Mouse (Mus musculus) hindbrain, postnatal 0 days (tissue): ENCODE data around the gene Pawr. TPM values are rescaled to one million over a fixed set of nuclear protein-coding genes. Genes with fewer than 3 reads are reported as not detected.
"Not testable (repeated sequence)": the region's sequence is repeated elsewhere in the genome, so short reads cannot be mapped to it uniquely, and the experiment has no call there.

Experiments
- ATAC-seq: fragments of 200-750 bp; cut with Nextera tagmentation; 2 replicates; pipeline ENCODE4 v1.8.0; 2017; ENCODE audit warnings: mild to moderate bottlenecking, moderate TSS enrichment, moderate library complexity
- DNase-seq: peaks from one replicate; pipeline ENCODE4 v3.0.0-alpha.2; 2015; ENCODE audit warnings: low spot score
- H3K27ac ChIP-seq: fragments of 300-500 bp; sonication (generic); 2 replicates; pipeline ENCODE4 v1.5.1; 2014; ENCODE audit warnings: mild to moderate bottlenecking
- H3K27me3 ChIP-seq: fragments of 300-500 bp; sonication (generic); 2 replicates; pipeline ENCODE4 v1.6.1; 2014; ENCODE audit warnings: low read length, mixed read lengths; ENCODE audit not compliant: insufficient read depth
- H3K36me3 ChIP-seq: fragments of 300-500 bp; sonication (generic); 2 replicates; pipeline ENCODE4 v1.6.1; 2014; ENCODE audit warnings: low read length, mixed read lengths; ENCODE audit not compliant: insufficient read depth
- H3K4me1 ChIP-seq: fragments of 300-500 bp; sonication (generic); 2 replicates; pipeline ENCODE4 v1.6.1; 2014; ENCODE audit warnings: antibody characterized with exemption, low read length, mixed read lengths; ENCODE audit not compliant: insufficient read depth
- H3K4me2 ChIP-seq: fragments of 300-500 bp; sonication (generic); 2 replicates; pipeline ENCODE4 v1.6.1; 2014; ENCODE audit warnings: low read depth, mild to moderate bottlenecking, low read length, moderate library complexity, mixed read lengths
- H3K4me3 ChIP-seq: fragments of 300-500 bp; sonication (generic); 2 replicates; pipeline ENCODE4 v1.5.1; 2014; ENCODE audit warnings: low read length
- H3K9ac ChIP-seq: fragments of 300-500 bp; sonication (generic); replicated peaks from 2 replicates; pipeline ENCODE4 v1.6.1; 2014; ENCODE audit warnings: mild to moderate bottlenecking, low read length, moderate library complexity, mixed read lengths
- H3K9me3 ChIP-seq: fragments of 300-500 bp; sonication (generic); 2 replicates; pipeline ENCODE4 v1.6.1; 2016; ENCODE audit warnings: low read length, mixed read lengths
- CTCF ChIP-seq: IDR thresholded peaks from 2 replicates; pipeline ENCODE4 v1.5.1; 2016; ENCODE audit warnings: antibody characterized with exemption, control low read depth, low read depth
- WGBS: fragments of 180-500 bp; shearing (Covaris S2); extraction: QIAGEN DNeasy Blood & Tissue Kit; methylation state at CpG from one replicate; pipeline ENCODE4 v1.1.7; 2014; 5-methylcytosine and 5-hydroxymethylcytosine counted together
- polyA plus RNA-seq: library from polyadenylated mRNA; unstranded; fragments of >200 nt; fragmentation: Nextera tagmentation; extraction: Ambion mirVana; gene quantifications from 2 replicates; pipeline ENCODE4 v1.2.1, GENCODE M21; 2015
- total RNA-seq: library from RNA; depleted of rRNA; stranded (reverse); fragments of >200 nt; gene quantifications from 2 replicates; pipeline ENCODE4 v1.2.3, GENCODE M21; 2014

Gene Pawr
- total and polyA plus RNA-seq, 2 experiments from 2014 or later, result 3.0 to 4.7 TPM

DNA sequence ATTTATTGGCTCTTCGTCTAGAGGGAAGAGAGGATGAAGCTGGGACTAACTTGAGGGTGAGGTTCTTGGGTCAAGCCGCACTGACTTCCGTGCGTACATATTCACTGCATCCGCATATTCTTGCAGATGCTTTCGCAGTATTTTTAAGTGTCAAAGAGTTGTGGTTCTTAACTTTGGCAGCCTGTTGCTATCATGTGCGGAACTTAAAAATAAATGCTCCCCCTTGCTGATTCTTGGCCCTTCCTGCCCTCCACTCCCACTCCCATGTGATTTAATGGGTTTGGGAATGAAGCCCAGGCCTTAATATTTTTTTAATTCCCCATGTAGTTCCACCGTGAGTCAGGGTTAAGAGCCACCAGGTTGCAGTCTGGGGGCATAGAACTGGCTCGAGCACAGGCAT is 4.7 kb downstream of the Pawr start:
- DNase-seq, result no peak
- Histone ChIP-seq H3K36me3 (no peaks in the 10 kb centered on the region), H3K4me3 (no peak overlapping the region), H3K9ac (no peak overlapping the region), H3K4me2 (no peak overlapping the region), H3K4me1 (no peaks in the 10 kb centered on the region; the same call in 1 of the 2 replicates), H3K27ac (no peak overlapping the region), H3K9me3 (no peaks in the 10 kb centered on the region), H3K27me3 (no peaks in the 10 kb centered on the region)
- no peak for ATAC-seq
- WGBS, result 80% methylated on average over 9 of the region's 9 CpGs
- TF ChIP-seq CTCF, result no peak

DNA sequence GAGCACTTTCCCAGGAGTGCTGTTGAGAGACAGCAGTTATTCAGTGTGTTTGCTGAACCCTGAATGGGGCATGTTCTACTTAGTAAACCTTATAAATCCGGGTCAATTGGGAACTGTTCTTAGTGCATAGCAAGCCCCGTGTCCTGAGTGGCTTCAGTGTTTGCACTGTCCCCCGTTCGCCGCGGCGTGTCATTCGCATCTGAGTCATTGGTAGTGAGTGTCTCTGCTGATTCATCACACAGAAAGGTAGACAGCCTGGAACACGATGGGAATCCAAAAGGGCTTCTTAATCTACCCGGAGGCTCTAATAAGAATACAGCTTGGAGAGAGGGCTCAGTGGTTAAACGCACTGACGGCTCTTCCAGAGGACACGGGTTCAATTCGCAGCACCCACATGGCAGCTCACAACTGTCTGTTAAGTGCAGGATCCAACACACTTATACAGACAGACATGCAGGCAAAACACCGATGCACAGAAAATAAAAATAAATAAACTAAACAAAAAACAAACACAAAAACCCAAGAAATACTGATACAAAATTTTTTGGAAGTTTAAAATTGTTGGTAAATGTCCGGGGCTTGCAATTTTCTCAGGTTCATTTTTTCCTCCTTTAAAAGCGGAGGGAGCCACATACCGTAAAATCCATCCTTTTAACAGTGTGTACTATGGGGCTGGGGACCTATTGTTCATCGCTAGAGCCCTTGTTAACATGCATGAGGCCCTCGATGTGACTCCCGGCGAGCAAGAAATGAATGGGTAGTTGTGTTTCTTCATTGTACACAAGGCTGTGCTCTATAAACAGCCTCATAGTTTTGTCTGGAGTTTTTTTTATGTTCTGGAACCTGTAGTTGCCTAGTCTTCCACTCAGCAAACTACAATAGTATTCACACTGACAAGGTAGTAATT is 6.4 kb downstream of the Pawr start:
- no peak overlapping the region for H3K4me2 ChIP-seq
- H3K27ac ChIP-seq, result no peak overlapping the region
- no peaks in the 10 kb centered on the region for H3K9me3 ChIP-seq
- ATAC-seq (no peak), DNase-seq (no peak)
- H3K36me3 ChIP-seq, result no peaks in the 10 kb centered on the region
- no peak overlapping the region for H3K4me3 ChIP-seq
- no peak overlapping the region for H3K9ac ChIP-seq
- H3K4me1 ChIP-seq, result no peaks in the 10 kb centered on the region; the same call in 1 of the 2 replicates
- whole genome bisulfite sequencing, result 35% methylated on average over 22 of the region's 22 CpGs
- no peaks in the 10 kb centered on the region for H3K27me3 ChIP-seq
- no peak for TF ChIP-seq CTCF

DNA sequence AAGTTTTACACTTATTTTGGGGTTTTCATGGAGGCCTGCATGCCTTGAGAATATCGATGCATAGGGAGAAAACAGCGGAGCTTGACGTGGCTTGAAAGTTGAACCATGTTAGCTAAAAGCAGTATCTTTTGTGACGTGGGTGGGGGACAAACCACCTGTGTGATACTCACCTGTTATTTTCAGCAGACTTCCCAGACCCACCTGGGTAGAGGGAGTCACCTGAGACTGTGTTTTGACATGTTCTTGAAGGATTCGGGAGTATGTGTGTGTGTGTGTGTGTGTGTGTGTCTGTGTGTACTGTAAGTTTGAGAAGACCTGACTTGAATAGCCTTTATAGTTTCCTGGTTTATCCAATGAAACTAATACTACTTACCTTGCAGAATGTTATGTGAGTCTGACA is 7.2 kb downstream of the Pawr start:
- 81% methylated on average over 5 of the region's 5 CpGs for WGBS
- no peak for ATAC-seq
- Histone ChIP-seq H3K27ac (no peak overlapping the region), H3K4me2 (no peak overlapping the region), H3K27me3 (no peaks in the 10 kb centered on the region), H3K4me1 (no peaks in the 10 kb centered on the region; the same call in 1 of the 2 replicates), H3K9me3 (no peaks in the 10 kb centered on the region), H3K4me3 (no peak overlapping the region), H3K9ac (no peak overlapping the region), H3K36me3 (no peaks in the 10 kb centered on the region)
- no peak for TF ChIP-seq CTCF
- DNase-seq, result no peak

DNA sequence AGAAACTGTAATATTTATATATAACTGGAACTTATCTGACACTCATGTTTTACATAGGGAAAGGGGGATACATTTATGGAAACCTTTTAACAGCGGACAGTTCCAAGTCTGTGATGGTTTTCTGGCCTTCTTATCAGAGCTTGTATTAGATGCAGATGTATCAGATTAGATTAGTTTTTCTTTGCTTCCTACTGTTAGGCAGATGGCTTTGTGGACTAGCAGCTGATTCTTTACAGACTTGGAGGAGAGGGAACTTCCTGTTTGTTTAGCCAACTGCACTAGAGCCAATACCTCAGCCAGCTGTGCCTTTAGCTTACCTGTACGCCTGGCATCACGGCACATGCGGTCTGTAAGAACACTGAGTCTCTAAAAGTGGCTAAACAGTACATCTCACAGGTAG is 8.0 kb downstream of the Pawr start:
- ATAC-seq (no peak), DNase-seq (no peak)
- H3K27ac ChIP-seq, result no peak overlapping the region
- H3K4me3 ChIP-seq, result no peak overlapping the region
- H3K9ac ChIP-seq, result no peak overlapping the region
- H3K36me3 ChIP-seq, result no peaks in the 10 kb centered on the region
- TF ChIP-seq CTCF, result no peak
- H3K4me2 ChIP-seq, result no peak overlapping the region
- 89% methylated on average over 4 of the region's 4 CpGs for WGBS
- H3K4me1 ChIP-seq, result no peaks in the 10 kb centered on the region; the same call in 1 of the 2 replicates
- no peaks in the 10 kb centered on the region for H3K9me3 ChIP-seq
- H3K27me3 ChIP-seq, result no peaks in the 10 kb centered on the region

DNA sequence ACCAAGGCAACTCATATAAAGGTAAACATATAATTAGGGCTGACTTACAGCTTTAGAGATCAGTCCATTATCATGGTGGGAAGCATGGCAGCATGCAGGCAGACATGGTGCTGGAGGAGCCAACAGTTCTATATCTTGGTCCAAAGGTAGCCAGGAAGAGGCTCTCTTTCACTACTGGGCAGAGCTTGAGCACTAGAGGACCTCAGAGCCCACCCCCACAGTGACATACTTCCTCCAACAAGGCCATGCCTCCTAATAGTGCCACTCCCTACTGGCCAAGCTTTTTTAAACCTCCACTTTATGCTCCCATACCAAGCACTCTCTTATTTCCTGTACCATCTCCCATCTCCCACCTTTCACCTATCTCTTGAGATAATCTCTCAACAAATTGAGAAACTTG is 11.8 kb downstream of the Pawr start:
- ATAC-seq (no peak), DNase-seq (no peak)
- H3K4me1 ChIP-seq, result no peaks in the 10 kb centered on the region
- no peaks in the 10 kb centered on the region for H3K9me3 ChIP-seq
- H3K4me2 ChIP-seq, result no peak overlapping the region
- H3K36me3 ChIP-seq, result no peaks in the 10 kb centered on the region
- H3K9ac ChIP-seq, result no peak overlapping the region
- no peaks in the 10 kb centered on the region for H3K27me3 ChIP-seq
- no peak overlapping the region for H3K4me3 ChIP-seq
- TF ChIP-seq CTCF, result no peak
- H3K27ac ChIP-seq, result no peak overlapping the region

DNA sequence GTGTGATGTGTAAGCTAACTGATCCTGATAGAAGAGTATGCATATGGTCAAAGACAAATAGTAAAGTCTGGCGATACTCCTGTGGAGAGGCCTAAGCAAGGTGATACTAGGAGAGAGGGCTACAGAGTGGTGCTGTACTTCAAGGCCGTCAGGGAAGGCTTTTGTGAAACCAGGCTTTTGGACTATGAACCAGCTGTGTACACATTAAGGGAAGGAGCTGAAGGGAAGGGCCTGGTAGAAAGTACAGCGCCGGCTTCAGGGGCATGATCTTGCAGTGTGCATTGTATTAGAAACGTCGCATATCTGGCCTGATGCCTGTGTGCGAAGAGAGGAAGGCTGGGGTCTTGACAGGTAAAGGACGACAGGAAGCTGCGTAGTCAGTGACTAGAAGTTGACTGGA is 13.2 kb downstream of the Pawr start:
- no peak overlapping the region for H3K27ac ChIP-seq
- no peak overlapping the region for H3K4me3 ChIP-seq
- H3K36me3 ChIP-seq, result no peaks in the 10 kb centered on the region
- ATAC-seq, result no peak
- H3K9me3 ChIP-seq, result no peaks in the 10 kb centered on the region
- H3K27me3 ChIP-seq, result no peaks in the 10 kb centered on the region
- no peak for TF ChIP-seq CTCF
- no peak for DNase-seq
- no peaks in the 10 kb centered on the region for H3K4me1 ChIP-seq
- WGBS, result 93% methylated on average over 9 of the region's 9 CpGs
- H3K4me2 ChIP-seq, result no peak overlapping the region
- H3K9ac ChIP-seq, result no peak overlapping the region

DNA sequence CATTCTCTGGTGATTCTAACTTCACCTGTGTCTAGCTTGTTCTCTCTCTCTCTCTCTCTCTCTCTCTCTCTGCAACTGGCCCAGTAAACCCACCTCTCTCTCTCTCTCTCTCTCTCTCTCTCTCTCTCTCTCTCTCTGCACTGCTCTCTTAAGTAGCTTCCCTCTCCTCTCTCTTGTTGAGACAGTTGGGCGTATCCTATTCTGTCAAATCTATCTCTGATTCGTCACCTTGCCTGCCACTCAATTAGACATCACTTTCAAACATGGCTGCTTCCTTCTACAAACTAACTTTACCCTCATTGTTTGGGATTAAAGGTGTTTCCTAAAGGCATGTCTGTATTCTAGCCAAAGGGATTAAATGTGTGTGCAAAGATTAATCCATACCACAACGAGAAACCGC is 14.4 kb downstream of the Pawr start:
- not testable (repeated sequence) for H3K9ac ChIP-seq, H3K36me3 ChIP-seq, H3K4me2 ChIP-seq, H3K27me3 ChIP-seq, H3K4me1 ChIP-seq, H3K9me3 ChIP-seq, H3K4me3 ChIP-seq, DNase-seq, ATAC-seq, H3K27ac ChIP-seq
- 98% methylated on average over 4 of the region's 4 CpGs for WGBS
